Mouse (Mus musculus) activated CD4-positive, CD25-positive, alpha-beta regulatory T cell, adult 4 months (primary cell): ENCODE measurements around the gene 6030452D12Rik. TPM values are rescaled to one million over a fixed set of nuclear protein-coding genes. Genes with fewer than 3 reads are reported as not detected.

ENCODE experiments used
- polyA plus RNA-seq, 2 experiments: library from polyadenylated mRNA; unstranded; fragments of 100-300 nt; shearing (Covaris generic); gene quantifications; one replicate each; pipeline ENCODE4 v1.2.1; 2017

6030452D12Rik gene
- polyA plus RNA-seq, 2 experiments from 2014 or later = not detected

Other genes with a start within 250 kb of the 6030452D12Rik start
- gene Smpd3, start 162.5 kb upstream of the 6030452D12Rik start, polyA plus RNA-seq = not detected
- 1 to 10 TPM; 2.0 to 3.0 TPM for gene Zfp90, start 85.2 kb upstream of the 6030452D12Rik start, polyA plus RNA-seq
- not detected for gene Cdh3, start 10.4 kb downstream of the 6030452D12Rik start, polyA plus RNA-seq
- gene Gm10073, start 72.9 kb downstream of the 6030452D12Rik start, polyA plus RNA-seq = 100 to 1,000 TPM in 1 of 2 experiments, 10 to 100 TPM in 1; 85.5 to 100 TPM
- gene Cdh1, start 102.8 kb downstream of the 6030452D12Rik start, polyA plus RNA-seq = under 1 TPM; 0.20 to 0.57 TPM
- 1 to 10 TPM; 5.7 to 6.3 TPM for gene Tango6, start 182.5 kb downstream of the 6030452D12Rik start, polyA plus RNA-seq